Mouse (Mus musculus): ENCODE results near the gene Il31ra. TPM values are rescaled to one million over a fixed set of nuclear protein-coding genes. Genes with fewer than 3 reads are reported as not detected.

Il31ra gene
- polyA plus RNA-seq, 1 experiment, result 1.3 TPM

GRCm38 (mm10) chr13:112560554-112561138 is 33.5 kb downstream of the Il31ra start:
- no peak for DNase-seq (ENCODE audit: low spot score)

GRCm38 (mm10) chr13:112556501-112556900 is 37.7 kb downstream of the Il31ra start:
- DNase-seq (ENCODE audit: low spot score), result no peak

DNA sequence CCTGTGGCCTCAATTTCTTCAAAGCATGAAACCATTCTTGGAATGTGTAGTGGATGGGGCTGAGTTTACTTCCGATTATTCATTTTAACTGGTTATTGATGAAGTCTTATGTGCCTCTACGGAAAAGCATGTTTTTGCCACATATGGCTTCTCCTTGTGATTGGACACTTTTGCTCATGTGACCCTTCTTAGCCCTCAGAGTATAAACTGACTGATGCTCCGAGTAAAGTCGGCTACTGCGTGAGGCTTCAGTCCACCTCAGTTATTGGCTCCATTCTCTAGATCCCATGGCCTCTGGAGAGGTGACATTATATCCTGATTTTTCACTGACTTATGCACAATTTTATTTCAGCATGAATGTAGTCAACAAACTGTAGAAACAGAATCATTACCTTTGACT is 40.9 kb downstream of the Il31ra start:
- DNase-seq (ENCODE audit: low spot score), result no peak

DNA sequence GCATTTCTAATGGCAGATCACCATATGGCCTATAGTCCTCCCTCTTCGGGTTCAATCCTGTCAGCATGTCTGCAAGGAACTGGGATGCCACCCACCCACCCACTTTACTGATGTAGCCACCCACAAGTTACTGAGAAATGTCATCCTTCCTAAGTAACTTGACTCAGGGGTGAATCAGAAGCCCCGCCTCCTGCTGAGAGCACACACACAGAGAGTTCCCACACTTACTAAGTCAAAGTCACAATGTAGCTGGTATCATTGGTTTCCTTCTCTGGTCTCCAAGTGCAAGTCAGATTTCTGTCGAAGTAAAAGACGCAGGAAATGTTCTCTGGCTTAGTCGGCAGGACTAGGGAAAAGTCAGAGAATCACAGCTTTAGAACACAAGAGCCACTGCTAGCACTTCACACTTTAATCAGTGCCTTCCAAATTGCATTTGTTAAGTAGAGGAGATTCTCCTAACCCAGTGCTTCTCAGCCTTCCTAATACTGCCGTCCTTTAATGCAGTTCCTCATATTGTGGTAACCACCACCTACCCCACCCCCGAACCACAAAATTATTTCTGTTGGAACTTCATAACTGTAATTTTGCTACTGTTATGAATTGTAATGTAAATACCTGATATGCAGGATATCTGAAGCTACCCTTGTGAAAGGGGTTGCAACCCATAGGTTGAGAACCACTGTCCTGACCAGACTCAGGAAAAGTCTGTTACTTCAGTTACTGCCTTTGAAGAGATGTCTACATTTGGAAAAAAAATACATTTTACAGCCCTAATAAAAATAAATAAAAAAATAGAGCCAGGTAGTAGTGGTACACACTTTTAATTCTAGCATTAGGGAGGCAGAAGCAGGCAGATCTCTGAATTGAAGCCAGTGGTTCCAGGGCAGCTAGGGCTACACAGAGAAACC is 42.3 kb downstream of the Il31ra start:
- DNase-seq (ENCODE audit: low spot score), result no peak

DNA sequence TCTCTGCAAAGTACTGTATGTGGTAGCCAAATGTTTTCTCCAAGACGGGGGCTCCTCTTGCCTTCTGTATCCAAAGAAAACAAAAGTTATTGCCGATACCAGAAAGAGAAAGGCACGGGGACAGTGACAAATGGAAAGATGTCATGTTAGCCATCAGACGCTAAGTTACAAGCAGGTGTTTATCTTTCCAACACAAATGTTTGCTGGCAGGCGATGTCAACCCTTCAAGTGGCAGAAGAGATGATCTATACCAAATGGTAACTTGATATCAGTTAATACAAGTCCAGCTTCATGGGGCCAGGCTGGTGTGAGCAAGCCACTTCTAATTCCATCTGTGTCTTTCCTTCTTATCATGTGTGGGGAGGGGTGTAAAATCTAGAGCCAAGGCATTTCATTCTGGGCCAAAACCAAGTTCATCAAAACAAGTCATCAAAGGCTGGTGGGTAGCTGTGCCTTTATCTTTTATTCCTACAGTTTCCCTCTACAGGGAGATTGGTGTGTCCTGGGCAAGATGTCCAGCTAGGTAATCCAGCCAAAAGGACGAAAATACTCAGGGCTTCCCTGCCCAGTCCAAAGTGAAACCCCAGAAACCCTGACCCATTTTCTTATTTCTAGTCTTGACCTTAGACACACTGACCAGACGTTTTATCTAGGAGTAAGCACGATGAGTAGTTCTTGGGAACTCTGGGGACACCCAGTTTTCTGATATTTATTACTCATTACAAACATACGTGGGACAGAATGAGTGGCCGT is 52.8 kb downstream of the Il31ra start:
- no peak for DNase-seq (ENCODE audit: low spot score)

- no peak for DNase-seq (ENCODE audit: low spot score)
Observed at GRCm38 (mm10) chr13:112540616-112541015, 53.5 kb downstream of the Il31ra start.

- no peak for DNase-seq (ENCODE audit: low spot score)
Observed at GRCm38 (mm10) chr13:112537065-112537464, 57.1 kb downstream of the Il31ra start.

GRCm38 (mm10) chr13:112536611-112537010 is 57.5 kb downstream of the Il31ra start:
- no peak for DNase-seq (ENCODE audit: low spot score)

DNA sequence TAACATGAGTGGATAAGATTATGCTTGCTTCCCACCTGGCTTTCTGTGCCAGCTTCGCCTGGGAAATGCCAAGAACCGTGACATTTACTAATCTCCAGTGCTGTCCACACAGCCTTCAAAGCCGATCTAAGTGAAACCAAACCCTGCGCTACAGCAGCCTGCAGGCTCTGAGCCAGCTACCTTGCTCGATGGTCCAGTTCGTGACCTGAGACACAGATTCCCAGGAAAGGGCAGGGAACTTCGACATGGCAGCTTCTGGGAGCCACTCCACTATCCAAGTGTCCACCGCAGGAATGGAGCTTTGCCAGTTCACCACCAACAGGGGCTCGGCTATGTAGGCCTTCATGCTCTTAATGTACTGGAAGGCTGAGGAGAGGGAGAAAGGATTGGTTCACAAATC is 60.6 kb downstream of the Il31ra start:
- DNase-seq (ENCODE audit: low spot score), result no peak

DNA sequence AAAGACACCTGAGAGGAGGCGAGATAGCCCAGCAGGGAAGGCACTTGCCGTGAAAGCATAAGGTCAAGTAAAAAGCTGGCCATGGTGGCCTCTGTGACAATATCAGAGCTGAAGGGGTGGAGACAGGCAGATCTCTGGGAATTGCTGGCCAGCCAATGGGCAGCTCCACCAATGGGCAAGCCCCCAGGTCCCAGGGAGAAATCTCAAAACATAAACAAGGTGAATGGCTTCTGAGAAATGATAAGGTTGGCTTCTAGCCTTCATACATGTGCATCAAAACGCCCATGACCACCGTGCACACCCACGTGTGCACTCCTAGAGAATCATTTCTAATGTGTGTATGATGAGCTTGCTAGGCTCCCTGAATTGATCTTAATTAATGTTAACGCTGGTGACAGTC is 61.9 kb downstream of the Il31ra start:
- no peak for DNase-seq (ENCODE audit: low spot score)

DNA sequence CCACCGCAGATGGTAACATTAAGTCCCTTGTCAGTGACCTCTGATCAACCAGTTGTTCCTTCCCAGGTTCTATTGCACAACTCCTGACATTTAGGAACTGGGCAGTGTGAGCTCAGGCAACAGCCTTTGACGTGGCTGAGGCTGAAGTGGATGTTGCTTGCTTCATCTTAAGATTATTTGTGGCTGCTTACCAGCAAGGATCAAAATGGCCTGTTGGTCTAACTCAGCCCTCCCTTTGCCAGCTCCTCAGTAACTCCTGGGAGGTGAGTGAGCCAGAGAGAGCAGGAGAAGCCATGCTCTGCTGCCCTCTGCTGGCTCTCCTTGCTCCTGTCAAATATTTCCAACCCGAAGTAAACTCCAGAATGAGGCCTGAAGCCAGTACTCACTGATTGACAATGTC is 64.3 kb downstream of the Il31ra start:
- peak; percentile 57 for DNase-seq (ENCODE audit: low spot score)

DNA sequence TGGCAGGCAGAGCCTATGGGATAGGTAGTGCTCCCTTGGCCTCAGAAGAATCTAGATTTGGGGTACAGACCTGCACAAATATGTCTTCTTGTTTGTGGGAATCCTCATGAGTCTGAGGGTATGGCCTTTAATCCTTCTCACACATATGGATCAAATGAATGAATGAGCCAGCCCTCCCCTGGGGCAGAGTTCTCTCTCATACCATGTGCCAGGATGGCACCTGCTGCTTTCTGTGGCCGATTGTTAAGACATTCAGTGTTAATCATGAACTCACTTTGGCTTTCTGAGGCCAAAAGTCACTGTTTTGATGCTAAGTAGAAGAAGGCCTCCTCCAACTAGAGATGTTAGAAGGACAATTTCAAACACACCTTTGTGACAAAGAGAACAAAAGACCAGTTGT is 67.0 kb downstream of the Il31ra start:
- no peak for DNase-seq (ENCODE audit: low spot score)

- no peak for DNase-seq (ENCODE audit: low spot score)
Observed at GRCm38 (mm10) chr13:112523346-112523970, 70.7 kb downstream of the Il31ra start.

DNA sequence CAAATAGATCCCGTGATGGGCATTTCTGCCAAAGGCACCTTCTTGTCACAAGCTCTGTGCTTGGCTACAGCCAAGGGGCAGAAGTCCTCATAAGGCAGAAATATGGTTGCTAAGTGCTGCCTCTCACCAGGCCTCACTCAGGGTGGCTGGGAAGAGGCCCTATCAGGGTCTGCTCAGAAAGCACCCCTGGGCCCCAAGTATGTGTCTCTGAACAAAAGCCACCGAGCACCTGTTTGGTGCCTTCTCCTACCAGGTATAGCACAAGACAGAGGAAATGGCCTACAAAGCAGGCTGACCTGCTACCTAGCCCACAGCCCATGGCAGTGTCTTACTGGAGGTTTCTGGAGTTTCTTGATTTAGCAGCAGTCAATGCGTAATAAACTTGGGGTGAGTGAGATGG is 71.3 kb downstream of the Il31ra start:
- no peak for DNase-seq (ENCODE audit: low spot score)

- no peak for DNase-seq (ENCODE audit: low spot score)
Observed at GRCm38 (mm10) chr13:112522261-112522660, 71.9 kb downstream of the Il31ra start.

- no peak for DNase-seq (ENCODE audit: low spot score)
Observed at GRCm38 (mm10) chr13:112514546-112514945, 79.6 kb downstream of the Il31ra start.

- DNase-seq (ENCODE audit: low spot score), result no peak
Observed at GRCm38 (mm10) chr13:112512824-112513223, 81.3 kb downstream of the Il31ra start.

GRCm38 (mm10) chr13:112511810-112512209 is 82.3 kb downstream of the Il31ra start:
- DNase-seq (ENCODE audit: low spot score), result no peak

DNA sequence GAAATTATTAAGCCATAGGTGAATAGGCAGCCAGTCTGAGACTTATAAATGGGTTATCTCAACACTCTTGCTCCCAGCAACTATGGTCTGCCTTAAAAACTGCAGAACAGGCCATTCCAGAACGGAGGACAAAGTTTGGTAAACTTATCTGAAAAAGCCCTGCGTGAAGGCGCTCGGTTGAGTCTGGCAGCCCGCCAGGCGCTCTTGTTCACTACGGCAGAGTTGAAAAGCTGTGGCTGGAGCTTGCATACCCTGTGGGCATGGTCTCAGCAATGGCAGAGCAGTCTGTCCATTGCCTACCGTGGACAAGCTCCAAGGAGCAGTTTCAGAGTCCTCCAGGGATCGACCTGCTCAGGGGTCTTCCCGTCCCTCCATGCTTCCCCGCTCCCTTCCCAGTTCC is 82.9 kb downstream of the Il31ra start:
- DNase-seq (ENCODE audit: low spot score), result no peak

- no peak for DNase-seq (ENCODE audit: low spot score)
Observed at GRCm38 (mm10) chr13:112510437-112511212, 83.5 kb downstream of the Il31ra start.

GRCm38 (mm10) chr13:112509465-112509864 is 84.7 kb downstream of the Il31ra start:
- DNase-seq (ENCODE audit: low spot score), result no peak
